Mouse (Mus musculus): ENCODE measurements around the gene 1700109H08Rik. TPM values are rescaled to one million over a fixed set of nuclear protein-coding genes. Genes with fewer than 3 reads are reported as not detected.

The 1700109H08Rik gene
- polyA plus RNA-seq, 1 experiment: 0.38 TPM

DNA sequence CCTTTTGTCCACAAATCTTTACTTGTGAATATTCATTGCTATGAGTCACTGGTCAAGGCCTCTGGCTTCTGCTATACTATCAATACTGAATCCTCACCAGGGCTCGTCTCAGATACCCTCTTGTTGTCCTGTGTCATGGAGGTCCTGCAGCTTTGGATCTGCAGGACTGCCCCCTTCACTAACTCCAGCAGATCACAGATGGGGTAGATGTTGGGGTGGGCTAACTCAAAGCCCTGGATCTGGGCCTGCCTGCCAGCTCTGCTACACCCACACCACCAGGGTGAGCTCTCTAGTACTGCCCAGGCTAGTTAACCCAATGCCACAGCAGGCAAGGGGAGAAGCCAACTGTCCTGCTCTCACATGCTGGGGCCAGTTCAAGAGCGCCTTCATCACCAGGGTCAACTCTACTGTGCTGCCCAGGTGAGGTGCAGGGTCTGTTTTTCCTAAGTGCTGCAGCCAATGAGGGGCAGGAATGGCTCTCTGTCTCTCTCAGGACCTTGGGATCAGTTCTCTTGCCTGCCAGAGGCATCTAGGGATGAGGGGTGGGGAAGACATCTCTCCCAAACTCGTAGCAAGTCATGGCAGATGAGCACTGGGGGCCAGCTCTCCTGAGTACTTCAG is 34.7 kb upstream of the 1700109H08Rik start:
- H3K36me3 ChIP-seq (ENCODE audit: control insufficient read depth, insufficient read depth): no peaks in the 10 kb centered on the region
- TF ChIP-seq SRF (IDR thresholded peaks at IDR 0.05; ENCODE audit: control insufficient read depth, insufficient read length, low read depth) (no peak), REST (IDR thresholded peaks at IDR 0.05; ENCODE audit: insufficient read depth, insufficient read length) (no peak), CEBPB (IDR thresholded peaks at IDR 0.05; ENCODE audit: insufficient read depth, poor library complexity, severe bottlenecking) (no peak), E2F4 (IDR thresholded peaks at IDR 0.05; ENCODE audit: insufficient read depth) (no peak), MYOG (IDR thresholded peaks at IDR 0.05; ENCODE audit: control insufficient read depth in 1 of 3, insufficient read depth in 1 of 3, insufficient read length in 2 of 3, low read depth in 2 of 3) (no peak), TCF3 (IDR thresholded peaks at IDR 0.05; ENCODE audit: insufficient read length, low read depth) (no peak), MAX (IDR thresholded peaks at IDR 0.05; ENCODE audit: low read depth) (no peak), TCF12 (IDR thresholded peaks at IDR 0.05; ENCODE audit: insufficient read depth, poor library complexity, severe bottlenecking) (no peak), POLR2AphosphoS2 (IDR thresholded peaks at IDR 0.05; ENCODE audit: insufficient read length, low read depth) (no peak), USF1 (IDR thresholded peaks at IDR 0.05; ENCODE audit: low read depth) (no peak), POLR2A (IDR thresholded peaks at IDR 0.05; ENCODE audit: insufficient read length, low read depth) (no peak)
- no peaks in the 10 kb centered on the region for H3K79me2 ChIP-seq (ENCODE audit: control insufficient read depth, insufficient read depth)
- no peak overlapping the region for H3K4me3 ChIP-seq
- no peaks in the 10 kb centered on the region for H3K27me3 ChIP-seq (ENCODE audit: control insufficient read depth, insufficient read depth, insufficient read length)
- no peak overlapping the region for H3K4me2 ChIP-seq (ENCODE audit: low read depth)
- H3ac ChIP-seq (ENCODE audit: control insufficient read depth, insufficient read length): no peak overlapping the region

DNA sequence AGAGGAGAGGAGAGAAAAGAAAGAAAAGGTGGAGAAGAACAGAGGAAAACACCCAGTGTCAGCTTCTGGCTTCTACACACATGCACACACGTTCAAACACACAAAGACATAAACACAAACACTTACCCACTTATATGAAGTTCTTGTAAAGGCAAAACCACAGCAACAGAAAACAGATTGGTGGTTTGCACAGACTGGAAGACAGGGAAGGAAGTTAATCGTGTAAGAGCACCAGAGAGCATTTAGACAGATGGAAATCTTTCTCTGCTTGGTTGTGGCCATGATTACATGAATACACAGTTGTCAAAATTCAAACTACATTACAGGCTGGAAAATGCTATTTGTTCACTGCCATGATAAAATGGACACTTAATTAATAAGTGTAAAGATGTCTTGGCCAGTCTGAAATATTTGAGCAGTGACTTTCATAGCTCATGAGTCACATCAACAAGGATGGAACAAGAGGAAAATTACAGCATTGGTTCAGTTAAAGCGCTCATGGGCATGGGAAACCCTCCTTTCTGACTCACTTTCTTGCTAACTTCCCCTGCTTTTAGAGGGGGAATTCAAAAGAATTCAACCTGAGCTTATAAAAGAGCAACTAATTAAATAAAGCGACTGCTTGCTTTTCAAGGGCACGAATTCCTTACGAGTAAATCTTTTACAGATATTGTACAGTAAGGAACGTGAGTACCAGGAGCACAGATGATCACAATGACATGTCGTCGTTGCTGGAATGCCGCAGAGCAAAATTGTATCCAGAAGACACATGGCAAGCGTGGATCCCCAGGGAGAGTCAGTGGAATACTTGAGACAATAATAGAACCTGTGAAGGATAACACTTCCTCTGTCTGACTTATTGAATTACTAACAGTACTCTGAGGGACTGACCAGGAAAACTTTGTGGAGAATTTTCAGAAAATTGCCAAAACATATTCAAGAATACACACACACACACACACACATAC is 32.6 kb upstream of the 1700109H08Rik start:
- Histone ChIP-seq H3K27me3 (ENCODE audit: control insufficient read depth, insufficient read depth, insufficient read length) (no peaks in the 10 kb centered on the region), H3K79me2 (ENCODE audit: control insufficient read depth, insufficient read depth) (no peaks in the 10 kb centered on the region), H3K36me3 (ENCODE audit: control insufficient read depth, insufficient read depth) (no peaks in the 10 kb centered on the region), H3ac (ENCODE audit: control insufficient read depth, insufficient read length) (no peak overlapping the region), H3K4me3 (no peak overlapping the region), H3K4me2 (ENCODE audit: low read depth) (peak overlapping the region; percentile 69)
- no peak for TF ChIP-seq CEBPB (IDR thresholded peaks at IDR 0.05; ENCODE audit: insufficient read depth, poor library complexity, severe bottlenecking)
- TF ChIP-seq POLR2AphosphoS2 (IDR thresholded peaks at IDR 0.05; ENCODE audit: insufficient read length, low read depth): no peak
- TF ChIP-seq USF1 (IDR thresholded peaks at IDR 0.05; ENCODE audit: low read depth): no peak
- TF ChIP-seq TCF12 (IDR thresholded peaks at IDR 0.05; ENCODE audit: insufficient read depth, poor library complexity, severe bottlenecking): no peak
- no peak for TF ChIP-seq MYOG (IDR thresholded peaks at IDR 0.05; ENCODE audit: control insufficient read depth in 1 of 3, insufficient read depth in 1 of 3, insufficient read length in 2 of 3, low read depth in 2 of 3)
- TF ChIP-seq E2F4 (IDR thresholded peaks at IDR 0.05; ENCODE audit: insufficient read depth): no peak
- TF ChIP-seq REST (IDR thresholded peaks at IDR 0.05; ENCODE audit: insufficient read depth, insufficient read length): no peak
- no peak for TF ChIP-seq POLR2A (IDR thresholded peaks at IDR 0.05; ENCODE audit: insufficient read length, low read depth)
- TF ChIP-seq MYOD1 (IDR thresholded peaks at IDR 0.05; ENCODE audit: control insufficient read depth in 1 of 3, insufficient read length in 2 of 3, low read depth in 2 of 3): no peak
- no peak for TF ChIP-seq SRF (IDR thresholded peaks at IDR 0.05; ENCODE audit: control insufficient read depth, insufficient read length, low read depth)

DNA sequence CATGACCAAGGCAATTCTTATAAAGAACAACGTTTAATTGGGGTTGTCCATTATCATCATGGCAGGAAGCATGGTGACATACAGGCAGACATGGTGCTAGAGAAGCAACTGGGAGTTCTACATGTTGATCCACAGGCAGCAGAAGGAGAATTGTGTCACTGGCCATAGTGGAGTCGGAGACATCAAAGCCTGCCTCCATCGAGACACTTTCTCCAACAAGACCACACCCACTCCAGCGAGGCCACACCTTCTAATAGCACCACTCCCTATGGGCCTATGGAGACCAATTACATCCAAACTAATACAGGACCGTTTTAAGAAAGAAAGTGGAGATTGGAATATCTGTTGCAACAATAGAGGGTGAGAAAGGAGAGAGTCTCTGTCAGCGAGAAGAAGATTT is 29.5 kb upstream of the 1700109H08Rik start:
- H3K79me2 ChIP-seq (ENCODE audit: control insufficient read depth, insufficient read depth): peaks cover 29% of the 10 kb centered on the region
- H3K36me3 ChIP-seq (ENCODE audit: control insufficient read depth, insufficient read depth): no peaks in the 10 kb centered on the region
- no peak overlapping the region for H3ac ChIP-seq (ENCODE audit: control insufficient read depth, insufficient read length)
- H3K4me3 ChIP-seq: no peak overlapping the region
- H3K4me2 ChIP-seq (ENCODE audit: low read depth): no peak overlapping the region
- no peaks in the 10 kb centered on the region for H3K27me3 ChIP-seq (ENCODE audit: control insufficient read depth, insufficient read depth, insufficient read length)
- TF ChIP-seq E2F4 (IDR thresholded peaks at IDR 0.05; ENCODE audit: insufficient read depth) (no peak), SRF (IDR thresholded peaks at IDR 0.05; ENCODE audit: control insufficient read depth, insufficient read length, low read depth) (no peak), TCF3 (IDR thresholded peaks at IDR 0.05; ENCODE audit: insufficient read length, low read depth) (no peak), REST (IDR thresholded peaks at IDR 0.05; ENCODE audit: insufficient read depth, insufficient read length) (no peak), MAX (IDR thresholded peaks at IDR 0.05; ENCODE audit: low read depth) (no peak), CEBPB (IDR thresholded peaks at IDR 0.05; ENCODE audit: insufficient read depth, poor library complexity, severe bottlenecking) (no peak), TCF12 (IDR thresholded peaks at IDR 0.05; ENCODE audit: insufficient read depth, poor library complexity, severe bottlenecking) (no peak), POLR2AphosphoS2 (IDR thresholded peaks at IDR 0.05; ENCODE audit: insufficient read length, low read depth) (no peak), USF1 (IDR thresholded peaks at IDR 0.05; ENCODE audit: low read depth) (no peak), MYOD1 (IDR thresholded peaks at IDR 0.05; ENCODE audit: control insufficient read depth in 1 of 3, insufficient read length in 2 of 3, low read depth in 2 of 3) (no peak), MYOG (IDR thresholded peaks at IDR 0.05; ENCODE audit: control insufficient read depth in 1 of 3, insufficient read depth in 1 of 3, insufficient read length in 2 of 3, low read depth in 2 of 3) (no peak), POLR2A (IDR thresholded peaks at IDR 0.05; ENCODE audit: insufficient read length, low read depth) (no peak)

DNA sequence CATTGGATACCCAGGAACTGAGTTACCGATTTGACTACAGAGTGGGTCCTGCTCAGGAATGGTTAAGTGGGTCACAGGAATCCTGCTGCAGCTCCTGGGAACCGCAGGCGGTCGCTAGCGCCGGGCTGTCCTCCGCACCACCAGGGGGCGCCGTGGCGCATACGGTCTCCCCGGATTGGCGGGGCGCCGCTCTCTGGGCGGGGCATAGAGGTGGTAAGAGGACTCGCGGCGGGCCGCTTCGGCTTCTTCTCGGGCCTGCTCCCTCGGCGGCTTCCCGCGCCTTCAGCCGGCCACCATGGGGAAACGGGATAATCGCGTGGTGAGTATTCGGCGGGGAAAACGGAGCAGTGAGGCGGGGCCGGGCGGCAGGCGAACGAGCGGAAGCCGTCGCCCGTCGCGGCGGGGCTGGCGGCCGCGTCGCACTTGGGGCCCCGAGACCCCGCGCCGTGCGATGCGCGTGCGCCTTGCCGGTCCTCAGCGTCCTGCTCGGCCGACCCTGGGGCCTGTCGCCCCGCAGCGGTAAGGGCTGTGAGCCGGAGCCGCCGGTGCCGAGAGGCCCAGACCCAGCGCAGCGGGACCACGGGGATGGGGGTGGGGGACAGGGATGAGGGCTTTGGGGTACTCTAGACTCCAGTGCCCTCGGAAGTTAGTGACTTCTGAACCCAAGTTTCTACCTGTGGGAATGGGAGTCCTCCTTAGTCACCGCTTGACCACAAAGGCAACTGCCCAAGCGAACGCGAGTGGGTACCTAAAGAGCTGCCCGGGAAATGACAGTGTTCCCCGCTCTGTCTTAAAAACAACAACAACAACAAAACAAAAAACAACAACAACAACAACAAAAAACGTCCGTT is 27.5 kb upstream of the 1700109H08Rik start, which contains the start of gene Fam133b:
TSS of gene Fam133b (plus strand) at position 205 of the 851 bp plus-strand sequence.
- peak within 1 kb of the TSS; percentile 71 for H3ac ChIP-seq (ENCODE audit: control insufficient read depth, insufficient read length)
- peak within 1 kb of the TSS; percentile 50 for H3K4me3 ChIP-seq
- no peaks in the 10 kb centered on the region for H3K27me3 ChIP-seq (ENCODE audit: control insufficient read depth, insufficient read depth, insufficient read length)
- peak within 1 kb of the TSS; percentile 97 for H3K4me2 ChIP-seq (ENCODE audit: low read depth)
- H3K79me2 ChIP-seq (ENCODE audit: control insufficient read depth, insufficient read depth): peaks cover 49% of the 10 kb centered on the region
- peak in 1 of 3 experiments; percentile 47 for TF ChIP-seq MYOG (IDR thresholded peaks at IDR 0.05; ENCODE audit: control insufficient read depth in 1 of 3, insufficient read depth in 1 of 3, insufficient read length in 2 of 3, low read depth in 2 of 3)
- TF ChIP-seq E2F4 (IDR thresholded peaks at IDR 0.05; ENCODE audit: insufficient read depth): peak; percentile 56
- peak; percentile 71 for TF ChIP-seq POLR2AphosphoS2 (IDR thresholded peaks at IDR 0.05; ENCODE audit: insufficient read length, low read depth)
- peak; percentile 68 for TF ChIP-seq POLR2A (IDR thresholded peaks at IDR 0.05; ENCODE audit: insufficient read length, low read depth)
- peak in 1 of 3 experiments; percentile 29 for TF ChIP-seq MYOD1 (IDR thresholded peaks at IDR 0.05; ENCODE audit: control insufficient read depth in 1 of 3, insufficient read length in 2 of 3, low read depth in 2 of 3)
- no peak for TF ChIP-seq MAX (IDR thresholded peaks at IDR 0.05; ENCODE audit: low read depth)
- TF ChIP-seq TCF3 (IDR thresholded peaks at IDR 0.05; ENCODE audit: insufficient read length, low read depth): no peak
- no peaks in the 10 kb centered on the region for H3K36me3 ChIP-seq (ENCODE audit: control insufficient read depth, insufficient read depth)

Data from myocyte (in vitro differentiated cells).